8 mouse cellular contexts compared by ENCODE assay signal in genomic region chr9:71895291-71895690, GRCm38 (mm10).
DNase-seq lines count a peak whose midpoint lies in the region; ATAC-seq lines count a peak whose summit lies in the region.
"Had no signal": no experiment of that assay in that cellular context is flagged by ENCODE, and none has a peak within 500 bp of the region (broad histone marks: within the 10 kb centered on the region; RNA-seq: fewer than 3 reads in every experiment).

No protein-coding gene starts in this region.

- WGBS in forebrain, embryonic 12.5 days: 24% methylated on average over 7 of the region's 7 CpGs
- 10% methylated on average over 7 of the region's 7 CpGs for WGBS in limb, embryonic 13.5 days
- WGBS in stomach, embryonic 15.5 days: 44% methylated on average over 7 of the region's 7 CpGs

- peak overlapping the region; percentile 28 for H3K4me3 ChIP-seq in forebrain, embryonic 12.5 days (replicated peaks)
- H3K4me3 ChIP-seq in limb, embryonic 13.5 days: peak overlapping the region; percentile 37
- H3K4me3 ChIP-seq in stomach, embryonic 15.5 days (replicated peaks): peak overlapping the region; percentile 19; the same call in 1 of the 2 replicates

- peak overlapping the region; percentile 31 for H3K4me2 ChIP-seq in forebrain, embryonic 12.5 days
- peak overlapping the region; percentile 58 for H3K4me2 ChIP-seq in limb, embryonic 13.5 days (replicated peaks)
- peak overlapping the region; percentile 27; the same call in 1 of the 2 replicates for H3K4me2 ChIP-seq in stomach, embryonic 15.5 days

- H3K27me3 ChIP-seq in forebrain, embryonic 12.5 days: 0 out of 2 replicates have a peak, but pooled peaks cover under 1% of the 10 kb centered on the region
- H3K27me3 ChIP-seq in limb, embryonic 13.5 days: no peaks in the 10 kb centered on the region
- H3K27me3 ChIP-seq in stomach, embryonic 15.5 days (replicated peaks): no peaks in the 10 kb centered on the region

- H3K4me1 ChIP-seq in forebrain, embryonic 12.5 days: peaks cover 40% of the 10 kb centered on the region
- peaks cover 47% of the 10 kb centered on the region for H3K4me1 ChIP-seq in limb, embryonic 13.5 days
- peaks cover 4% of the 10 kb centered on the region; the same call in 1 of the 2 replicates for H3K4me1 ChIP-seq in stomach, embryonic 15.5 days

- H3K9ac ChIP-seq in forebrain, embryonic 12.5 days: no peak overlapping the region
- H3K9ac ChIP-seq in limb, embryonic 13.5 days: no peak overlapping the region
- H3K9ac ChIP-seq in stomach, embryonic 15.5 days: no peak overlapping the region
- H3K9ac ChIP-seq: liver, embryonic 14.5 days had no signal

- no peak overlapping the region for H3K27ac ChIP-seq in forebrain, embryonic 12.5 days
- H3K27ac ChIP-seq in limb, embryonic 13.5 days: peak overlapping the region; percentile 52; the same call in 1 of the 2 replicates
- H3K27ac ChIP-seq in stomach, embryonic 15.5 days: no peak overlapping the region
- H3K27ac ChIP-seq: liver, embryonic 14.5 days had no signal

- H3K9me3 ChIP-seq in forebrain, embryonic 12.5 days: no peaks in the 10 kb centered on the region
- no peaks in the 10 kb centered on the region for H3K9me3 ChIP-seq in limb, embryonic 13.5 days
- H3K9me3 ChIP-seq in stomach, embryonic 15.5 days: no peaks in the 10 kb centered on the region

- DNase-seq in lung, postnatal 10 days: peak; percentile 11
- DNase-seq in lung, postnatal 4 days: no peak
- DNase-seq in urinary bladder, adult 2 months (ENCODE audit: low spot score): no peak

- no peaks in the 10 kb centered on the region for H3K36me3 ChIP-seq in forebrain, embryonic 12.5 days (replicated peaks)
- no peaks in the 10 kb centered on the region for H3K36me3 ChIP-seq in limb, embryonic 13.5 days
- no peaks in the 10 kb centered on the region for H3K36me3 ChIP-seq in stomach, embryonic 15.5 days

- ATAC-seq in forebrain, embryonic 12.5 days (ENCODE audit: low FRiP score): no peak
- peak; percentile 59; the same call in 1 of the 2 replicates for ATAC-seq in limb, embryonic 13.5 days (ENCODE audit: low FRiP score, low read depth)
- no peak for ATAC-seq in stomach, embryonic 15.5 days (ENCODE audit: insufficient read depth, low FRiP score, low read depth)
- no peak for ATAC-seq in granulocyte monocyte progenitor cell, adult 5-6 weeks (replicated peaks; ENCODE audit: poor library complexity, severe bottlenecking)
